Mouse (Mus musculus): ENCODE results near the gene Stambp.

Gene Stambp

GRCm38 (mm10) chr6:83568901-83569862 is 3.3 kb downstream of the Stambp start:
- DNase-seq (ENCODE audit: low spot score) = no peak

- DNase-seq (ENCODE audit: low spot score) = no peak
Observed at GRCm38 (mm10) chr6:83555972-83556371, 16.6 kb downstream of the Stambp start.

- no peak for DNase-seq (ENCODE audit: low spot score)
Observed at GRCm38 (mm10) chr6:83548346-83548745, 24.2 kb downstream of the Stambp start.

GRCm38 (mm10) chr6:83545778-83546177 is 26.8 kb downstream of the Stambp start:
- no peak for DNase-seq (ENCODE audit: low spot score)

DNA sequence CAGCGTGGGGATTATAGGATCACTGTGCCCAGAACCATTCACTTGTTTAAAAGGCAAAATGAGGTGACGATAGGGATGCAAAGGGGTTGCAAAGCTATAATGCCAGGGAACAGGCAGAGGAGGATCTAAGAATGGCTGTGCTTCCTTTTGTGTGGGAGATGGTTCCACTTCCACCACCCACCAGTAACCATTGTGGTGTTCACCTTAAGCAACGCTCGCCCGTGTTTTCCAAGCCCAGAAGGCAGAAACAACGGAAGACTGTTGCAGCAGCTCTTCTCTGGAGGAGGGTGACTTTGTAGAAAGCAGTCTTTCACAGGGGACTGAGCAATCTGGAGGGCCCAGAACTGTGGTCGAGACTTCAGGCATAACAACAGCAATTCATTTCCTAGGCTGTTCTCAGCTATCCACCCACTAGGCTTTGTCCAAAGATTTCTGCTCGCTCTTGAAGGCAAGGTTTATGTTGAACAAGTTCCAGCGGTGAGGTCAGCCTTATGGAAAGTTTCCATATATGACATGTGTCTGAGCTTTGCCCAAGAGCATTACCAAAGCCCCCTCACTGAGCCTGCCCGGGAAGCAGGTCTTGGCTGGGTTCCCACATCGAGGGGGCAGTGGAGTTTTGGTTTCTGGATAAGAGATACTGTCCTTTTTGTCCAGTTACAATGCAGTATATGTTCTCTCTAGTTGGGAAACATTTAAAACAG is 30.6 kb downstream of the Stambp start:
- peak; percentile 76 for DNase-seq (ENCODE audit: low spot score)

DNA sequence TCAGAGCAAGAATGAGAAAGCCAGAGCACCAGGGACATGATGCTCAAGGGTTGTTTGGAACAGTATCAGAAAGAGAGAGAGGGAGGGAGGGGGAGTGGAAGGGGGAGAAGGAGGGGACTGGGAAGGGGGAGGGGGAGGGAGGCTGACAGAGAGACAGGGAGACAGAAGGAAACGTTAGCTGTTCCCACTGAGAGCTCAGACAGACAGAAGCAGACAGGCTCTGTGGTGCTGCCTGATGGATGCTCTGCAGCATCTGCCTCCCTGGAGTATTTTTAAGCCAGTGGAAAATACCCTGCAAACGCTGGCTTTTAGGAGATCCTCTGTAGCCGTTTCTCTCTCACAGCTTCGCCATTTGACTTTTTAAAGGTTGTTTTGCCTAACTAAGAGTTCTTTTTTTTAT is 32.5 kb downstream of the Stambp start:
- no peak for DNase-seq (ENCODE audit: low spot score)

DNA sequence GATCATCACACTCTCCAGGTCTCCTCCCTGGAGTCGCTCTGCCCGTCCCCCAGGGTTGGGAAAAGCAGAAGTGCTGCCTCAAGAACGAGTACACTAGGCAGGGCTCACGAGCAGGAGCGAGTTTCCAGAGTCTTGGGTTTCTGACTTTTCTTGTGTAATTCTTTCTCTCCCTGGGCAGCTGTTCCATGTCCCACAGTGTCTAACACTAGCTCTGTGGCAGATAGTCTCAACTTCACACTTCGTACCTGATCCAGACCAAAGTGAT is 35.8 kb downstream of the Stambp start:
- DNase-seq (ENCODE audit: low spot score) = no peak

DNA sequence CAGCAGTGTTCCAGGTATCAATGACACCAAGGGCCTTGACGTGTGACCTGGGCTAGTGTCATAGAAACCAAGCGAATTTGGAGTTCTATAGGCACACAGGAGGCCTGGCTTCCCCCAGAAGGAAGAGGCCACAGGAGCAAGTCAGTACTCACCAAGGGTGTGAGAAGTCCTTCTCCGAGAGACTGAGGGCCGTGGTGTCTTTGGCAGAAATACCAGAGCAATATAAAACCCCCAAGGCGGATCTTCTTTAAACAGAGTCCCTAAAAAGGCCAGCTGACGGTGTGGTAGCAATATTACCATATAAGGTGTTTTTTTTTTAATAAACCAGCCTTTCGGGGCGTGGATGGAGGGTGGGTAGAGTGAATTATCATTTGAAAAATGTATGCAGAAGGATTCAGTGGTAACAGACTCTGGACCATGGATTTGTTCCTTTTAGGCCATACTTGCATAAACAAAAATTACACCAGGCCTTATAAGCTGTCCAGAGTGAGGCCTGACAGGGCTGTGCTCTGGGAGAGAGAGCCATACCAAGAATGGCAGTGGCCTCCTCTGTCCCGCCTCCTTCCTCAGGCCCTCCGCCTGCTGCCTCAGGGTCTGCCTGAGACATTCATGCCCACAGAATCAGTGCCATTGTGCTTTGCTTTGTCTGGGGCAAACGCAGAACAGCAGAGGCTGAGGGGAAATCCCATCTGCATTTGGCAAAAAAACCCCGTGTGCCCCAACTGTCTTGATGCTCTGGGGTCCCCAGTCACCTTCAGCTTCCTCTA is 36.3 kb downstream of the Stambp start, which contains the start of gene Actg2:
TSS of gene Actg2 (minus strand) at position 238 of the 767 bp plus-strand sequence.
- DNase-seq (ENCODE audit: low spot score) = no peak

DNA sequence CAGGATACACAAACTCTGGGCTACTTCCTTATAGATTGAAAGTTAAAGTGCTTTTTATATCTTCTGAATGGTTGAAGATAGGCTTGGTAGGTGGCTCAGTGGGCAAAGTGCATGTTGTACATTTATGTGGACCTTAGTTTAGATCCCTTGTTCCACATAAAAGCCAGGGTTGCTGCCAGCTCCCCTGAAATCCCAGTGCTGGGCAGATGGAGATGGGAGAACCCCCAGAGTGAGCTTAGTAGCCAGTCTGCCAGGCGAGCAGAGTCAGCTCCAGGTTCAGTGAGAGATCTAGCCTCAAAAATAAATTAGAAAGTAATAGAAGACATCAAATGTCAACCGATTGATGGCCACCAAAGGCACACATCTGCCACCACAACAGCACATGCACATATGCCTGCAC is 39.9 kb downstream of the Stambp start:
- no peak for DNase-seq (ENCODE audit: low spot score)

DNA sequence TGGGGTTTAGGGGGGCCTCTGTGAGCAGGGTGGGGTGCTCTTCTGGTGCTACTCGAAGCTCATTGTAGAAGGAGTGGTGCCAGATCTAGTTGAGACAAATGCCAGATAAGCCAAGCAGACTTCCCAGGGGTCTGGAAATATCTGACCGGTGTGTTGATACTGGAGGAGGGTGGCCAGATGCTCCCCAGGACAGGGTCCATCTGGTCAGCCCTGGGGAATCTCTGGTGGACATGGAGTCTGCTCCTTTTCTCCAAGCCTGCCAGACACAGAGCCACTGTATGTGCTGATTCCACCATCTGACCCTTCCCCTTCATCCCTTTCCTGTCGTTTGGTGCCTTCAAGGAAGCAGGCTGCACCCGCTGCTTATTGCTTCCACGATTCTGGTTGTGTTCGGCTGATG is 49.3 kb downstream of the Stambp start:
- no peak for DNase-seq (ENCODE audit: low spot score)

DNA sequence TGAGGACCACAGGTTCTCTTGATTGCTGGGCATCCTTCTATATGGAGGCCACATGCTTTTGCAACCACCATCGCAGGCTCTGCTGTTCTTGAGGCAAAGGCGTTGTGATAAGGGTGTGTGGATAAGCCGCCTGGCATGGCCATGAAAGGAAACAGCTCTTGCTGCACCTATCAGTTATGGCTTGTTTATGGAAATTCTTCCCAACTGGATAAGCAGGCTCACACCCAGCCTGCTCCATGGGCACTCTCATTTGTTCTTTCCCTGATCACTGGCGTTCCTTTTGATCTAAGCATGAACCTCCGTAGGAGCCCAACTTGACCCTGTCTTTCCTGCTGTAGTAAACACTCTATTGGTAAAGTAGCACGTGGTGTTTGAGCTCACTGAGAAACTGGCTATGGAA is 50.7 kb downstream of the Stambp start:
- no peak for DNase-seq (ENCODE audit: low spot score)

DNA sequence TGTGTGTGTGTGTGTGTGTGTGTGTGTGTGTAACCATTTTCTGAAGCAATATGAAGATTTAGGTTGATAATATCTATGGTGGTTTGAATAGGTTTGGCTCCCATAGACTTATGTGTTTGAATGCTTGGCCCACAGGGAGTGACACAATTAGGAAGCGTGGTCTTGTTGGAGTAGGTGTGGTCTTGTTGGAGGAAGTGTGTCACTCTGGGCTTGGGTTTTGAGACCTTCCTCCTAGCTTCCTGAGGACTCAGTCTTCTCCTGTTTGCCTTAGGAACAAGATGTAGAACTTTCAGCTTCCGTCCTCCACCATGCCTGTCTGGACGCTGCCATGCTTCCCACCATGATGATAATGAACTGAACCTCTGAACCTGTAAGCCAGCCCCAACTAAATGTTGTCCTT is 53.9 kb downstream of the Stambp start:
- no peak for DNase-seq (ENCODE audit: low spot score)

DNA sequence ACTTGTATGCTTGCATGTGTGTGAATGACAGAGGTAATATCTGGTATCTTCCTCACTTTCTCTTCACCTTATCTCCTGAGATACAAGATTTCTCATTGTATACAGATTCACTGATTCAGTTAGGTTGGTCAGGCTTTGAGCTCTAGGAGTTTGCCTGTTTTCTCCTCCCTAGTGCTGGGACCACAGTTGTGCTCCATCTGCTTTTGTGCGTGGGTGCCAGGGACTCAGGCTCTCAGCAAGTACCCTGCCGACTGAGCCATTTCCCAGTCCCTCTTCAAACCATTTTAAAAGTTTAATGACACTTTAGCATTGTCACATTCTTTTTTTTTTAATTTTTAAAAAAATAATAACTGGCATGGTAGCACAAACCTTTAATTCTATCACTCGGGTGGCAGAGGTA is 57.4 kb downstream of the Stambp start:
- DNase-seq (ENCODE audit: low spot score) = no peak

DNA sequence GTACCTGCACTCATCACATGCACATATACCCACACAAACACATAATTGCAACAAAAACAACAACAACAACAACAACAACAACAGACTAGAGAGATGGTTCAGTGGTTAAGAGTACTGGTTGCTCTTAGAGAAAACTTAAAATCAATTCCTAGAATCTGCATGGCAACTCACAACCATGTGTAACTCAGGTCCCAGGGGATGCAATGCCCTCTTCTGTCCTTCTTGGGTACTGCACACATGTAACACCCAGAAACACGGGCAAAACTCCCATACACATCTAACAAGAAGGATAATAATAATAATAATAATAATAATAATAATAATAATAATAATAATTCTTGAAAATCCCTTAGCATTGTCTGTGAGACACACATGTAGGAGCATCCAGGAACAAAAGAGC is 60.0 kb downstream of the Stambp start:
- peak; percentile 76 for DNase-seq (ENCODE audit: low spot score)

DNA sequence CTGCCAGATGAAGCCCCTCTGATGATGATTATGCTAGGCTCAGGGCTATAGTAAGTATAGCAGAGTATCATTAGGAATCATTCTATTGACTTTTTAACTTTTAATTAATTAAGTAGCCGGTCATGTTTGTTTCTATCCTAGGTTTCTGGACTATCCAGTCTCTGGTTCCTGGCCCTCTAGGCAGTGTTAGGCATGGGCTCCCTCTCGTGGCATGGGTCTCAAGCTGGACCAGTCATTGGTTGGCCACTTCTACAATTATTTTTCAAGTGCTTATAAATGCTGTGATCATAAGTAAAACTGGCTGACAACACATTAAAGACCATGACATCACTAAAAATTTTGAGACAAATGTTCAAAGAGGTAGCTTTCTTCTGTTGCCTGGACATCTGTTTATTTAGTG is 62.3 kb downstream of the Stambp start:
- no peak for DNase-seq (ENCODE audit: low spot score)

DNA sequence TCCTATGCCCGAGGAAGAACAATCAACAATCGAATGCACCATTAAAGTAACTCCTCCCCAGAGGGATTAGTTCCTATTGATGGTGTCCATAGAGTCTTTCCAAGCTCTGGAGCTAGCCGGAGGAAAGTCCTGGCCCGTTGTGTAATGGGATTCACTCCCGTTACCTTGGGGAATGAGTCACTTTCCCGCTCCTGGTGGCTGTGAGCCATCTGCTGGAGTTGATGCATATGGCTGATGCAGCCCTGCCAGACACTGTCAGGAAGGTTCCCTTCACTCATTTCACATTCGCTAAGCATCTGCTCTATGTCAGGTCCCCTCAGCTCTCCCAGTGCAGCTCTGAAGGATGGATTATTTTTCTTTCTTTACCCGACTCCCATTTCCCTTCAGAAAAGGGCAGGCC is 63.1 kb downstream of the Stambp start:
- DNase-seq (ENCODE audit: low spot score) = no peak

- DNase-seq (ENCODE audit: low spot score) = no peak
Observed at GRCm38 (mm10) chr6:83507168-83507546, 65.4 kb downstream of the Stambp start.

- DNase-seq (ENCODE audit: low spot score) = peak; percentile 94
Observed at GRCm38 (mm10) chr6:83506258-83507167, 66.0 kb downstream of the Stambp start, which contains the start of gene Dguok. Gene Dguok (minus strand): TSS chr6:83506969.

GRCm38 (mm10) chr6:83505554-83505953 is 67.0 kb downstream of the Stambp start:
- no peak for DNase-seq (ENCODE audit: low spot score)

- DNase-seq (ENCODE audit: low spot score) = no peak
Observed at GRCm38 (mm10) chr6:83503361-83503760, 69.2 kb downstream of the Stambp start.

GRCm38 (mm10) chr6:83502656-83503055 is 69.9 kb downstream of the Stambp start:
- DNase-seq (ENCODE audit: low spot score) = no peak
